Mouse (Mus musculus): ENCODE results near the gene Cd82. TPM values are rescaled to one million over a fixed set of nuclear protein-coding genes. Genes with fewer than 3 reads are reported as not detected.

The Cd82 gene
- polyA plus RNA-seq, 1 experiment from 2014 or later = 6.0 TPM

- H3K4me2 ChIP-seq (ENCODE audit: low read depth, severe bottlenecking) = no peak overlapping the region
- no peaks in the 10 kb centered on the region for H3K9me3 ChIP-seq (ENCODE audit: control insufficient read depth, low read length)
- DNase-seq (ENCODE audit: low spot score) (no peak), ATAC-seq (ENCODE audit: insufficient number of reproducible peaks, low FRiP score, low TSS enrichment, low read depth) (no peak)
- peaks cover 7% of the 10 kb centered on the region; the same call in 1 of the 2 replicates for H3K4me1 ChIP-seq (ENCODE audit: control insufficient read depth, insufficient read depth, low read length)
- no peak overlapping the region for H3K9ac ChIP-seq (ENCODE audit: low read length)
- H3K27me3 ChIP-seq (ENCODE audit: control insufficient read depth, insufficient read depth, low read length) = no peaks in the 10 kb centered on the region
- H3K4me3 ChIP-seq (ENCODE audit: low read depth, low read length) = no peak overlapping the region
- no peaks in the 10 kb centered on the region for H3K36me3 ChIP-seq (ENCODE audit: control insufficient read depth, insufficient read depth, low read length)
- no peak overlapping the region for H3K27ac ChIP-seq (replicated peaks; ENCODE audit: low read depth, low read length)
- WGBS = 85% methylated on average over 3 of the region's 3 CpGs
These were observed 32.2 kb upstream of the Cd82 start for GRCm38 (mm10) chr2:93495170-93495569.

DNA sequence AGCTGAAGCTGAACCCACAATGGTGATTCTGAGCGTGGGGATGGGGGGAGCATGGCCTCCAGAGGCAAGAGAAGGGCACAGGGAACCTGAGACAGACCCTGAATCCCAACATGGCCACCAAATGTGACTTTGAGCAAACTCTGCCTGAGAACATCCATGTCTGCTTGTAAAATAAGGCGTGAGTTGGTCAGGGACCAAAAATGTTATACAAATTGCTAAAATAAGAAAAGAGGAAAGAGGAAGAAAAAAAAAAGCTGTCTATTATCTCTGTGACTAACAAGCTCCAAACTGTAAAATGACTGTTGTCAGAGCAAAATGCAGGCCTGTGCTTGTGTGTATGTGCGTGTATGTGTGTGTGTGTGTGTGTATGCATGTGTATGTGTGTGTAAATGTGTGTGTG lies 30.6 kb upstream of the Cd82 start:
- Histone ChIP-seq H3K4me2 (ENCODE audit: low read depth, severe bottlenecking) (no peak overlapping the region), H3K9me3 (ENCODE audit: control insufficient read depth, low read length) (no peaks in the 10 kb centered on the region), H3K36me3 (ENCODE audit: control insufficient read depth, insufficient read depth, low read length) (no peaks in the 10 kb centered on the region), H3K4me1 (ENCODE audit: control insufficient read depth, insufficient read depth, low read length) (peaks cover 15% of the 10 kb centered on the region), H3K4me3 (ENCODE audit: low read depth, low read length) (no peak overlapping the region), H3K27ac (replicated peaks; ENCODE audit: low read depth, low read length) (no peak overlapping the region), H3K27me3 (ENCODE audit: control insufficient read depth, insufficient read depth, low read length) (no peaks in the 10 kb centered on the region), H3K9ac (ENCODE audit: low read length) (no peak overlapping the region)
- WGBS = 72% methylated on average over 3 of the region's 3 CpGs
- DNase-seq (ENCODE audit: low spot score) (no peak), ATAC-seq (ENCODE audit: insufficient number of reproducible peaks, low FRiP score, low TSS enrichment, low read depth) (no peak)

DNA sequence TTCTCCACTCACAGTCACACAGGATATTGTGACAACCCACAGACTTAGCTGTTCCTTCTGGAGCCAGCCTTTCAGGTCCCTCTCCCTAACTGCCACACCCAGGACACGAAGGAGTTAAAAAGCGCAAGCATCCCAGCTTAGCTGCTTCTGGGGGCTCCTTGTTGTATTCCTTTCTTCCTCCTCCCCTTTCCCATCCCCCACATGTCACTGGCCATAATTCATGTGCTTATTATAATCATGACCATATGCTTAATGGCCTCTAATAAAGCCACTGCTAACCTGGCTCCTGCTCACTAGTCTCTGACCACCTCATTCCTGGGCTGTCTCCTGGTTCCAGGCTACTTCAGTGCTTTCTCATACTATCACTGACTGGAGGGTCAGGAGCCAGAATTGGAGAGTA lies 27.6 kb upstream of the Cd82 start:
- peak; percentile 80 for DNase-seq (ENCODE audit: low spot score)

DNA sequence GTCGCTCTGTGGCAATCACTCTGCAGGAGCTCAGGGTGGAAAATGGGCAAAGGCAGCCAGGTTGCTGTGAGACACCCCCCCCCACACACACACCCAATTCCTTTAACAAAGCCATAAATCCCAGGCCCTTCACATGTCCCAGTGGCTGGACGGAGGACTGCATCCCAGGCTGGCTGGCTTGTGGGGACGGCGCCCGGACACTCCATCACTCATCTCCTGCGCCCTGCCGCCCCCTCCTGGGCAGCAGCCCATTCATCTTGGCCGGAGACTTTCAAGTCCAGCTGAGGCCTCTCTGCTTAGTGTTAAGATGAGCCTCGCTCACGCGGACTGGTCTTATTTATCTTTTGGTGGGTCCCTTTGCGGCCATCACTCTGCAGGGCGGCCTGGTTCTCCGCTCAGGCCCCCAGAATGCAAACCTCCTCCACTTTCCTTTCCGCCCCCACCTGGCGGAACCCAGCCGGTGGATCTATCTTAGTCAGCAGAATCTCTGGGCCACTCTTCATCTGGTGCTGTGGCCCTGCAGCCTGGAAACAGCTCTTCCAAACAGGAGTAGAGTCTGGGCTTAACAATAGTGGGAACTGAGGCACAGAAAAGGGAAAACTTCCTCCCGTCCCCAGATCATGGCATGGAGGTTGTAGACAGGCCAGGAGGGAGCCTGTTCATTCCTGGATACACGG lies 26.1 kb upstream of the Cd82 start:
- Histone ChIP-seq H3K27ac (replicated peaks; ENCODE audit: low read depth, low read length) (no peak overlapping the region), H3K4me1 (ENCODE audit: control insufficient read depth, insufficient read depth, low read length) (peaks cover 17% of the 10 kb centered on the region), H3K9ac (ENCODE audit: low read length) (no peak overlapping the region), H3K4me3 (ENCODE audit: low read depth, low read length) (no peak overlapping the region), H3K4me2 (ENCODE audit: low read depth, severe bottlenecking) (no peak overlapping the region), H3K9me3 (ENCODE audit: control insufficient read depth, low read length) (no peaks in the 10 kb centered on the region), H3K36me3 (ENCODE audit: control insufficient read depth, insufficient read depth, low read length) (no peaks in the 10 kb centered on the region), H3K27me3 (ENCODE audit: control insufficient read depth, insufficient read depth, low read length) (no peaks in the 10 kb centered on the region)
- ATAC-seq (ENCODE audit: insufficient number of reproducible peaks, low FRiP score, low TSS enrichment, low read depth) (no peak), DNase-seq (ENCODE audit: low spot score) (peak; percentile 64)
- WGBS = 20% methylated on average over 19 of the region's 19 CpGs

More for the DNA sequence above, 27.6 kb upstream of the Cd82 start:
- 40% methylated on average over 2 of the region's 2 CpGs for WGBS
- H3K27me3 ChIP-seq (ENCODE audit: control insufficient read depth, insufficient read depth, low read length) = no peaks in the 10 kb centered on the region
- no peak overlapping the region; the same call in 1 of the 2 replicates for H3K27ac ChIP-seq (replicated peaks; ENCODE audit: low read depth, low read length)
- no peak overlapping the region for H3K9ac ChIP-seq (ENCODE audit: low read length)
- no peaks in the 10 kb centered on the region for H3K9me3 ChIP-seq (ENCODE audit: control insufficient read depth, low read length)
- no peak overlapping the region for H3K4me2 ChIP-seq (ENCODE audit: low read depth, severe bottlenecking)
- no peak overlapping the region for H3K4me3 ChIP-seq (ENCODE audit: low read depth, low read length)
- ATAC-seq (ENCODE audit: insufficient number of reproducible peaks, low FRiP score, low TSS enrichment, low read depth) = 0 out of 2 replicates have a peak, but pooled peaks have one; percentile 23
- H3K4me1 ChIP-seq (ENCODE audit: control insufficient read depth, insufficient read depth, low read length) = peaks cover 17% of the 10 kb centered on the region
- H3K36me3 ChIP-seq (ENCODE audit: control insufficient read depth, insufficient read depth, low read length) = no peaks in the 10 kb centered on the region

DNA sequence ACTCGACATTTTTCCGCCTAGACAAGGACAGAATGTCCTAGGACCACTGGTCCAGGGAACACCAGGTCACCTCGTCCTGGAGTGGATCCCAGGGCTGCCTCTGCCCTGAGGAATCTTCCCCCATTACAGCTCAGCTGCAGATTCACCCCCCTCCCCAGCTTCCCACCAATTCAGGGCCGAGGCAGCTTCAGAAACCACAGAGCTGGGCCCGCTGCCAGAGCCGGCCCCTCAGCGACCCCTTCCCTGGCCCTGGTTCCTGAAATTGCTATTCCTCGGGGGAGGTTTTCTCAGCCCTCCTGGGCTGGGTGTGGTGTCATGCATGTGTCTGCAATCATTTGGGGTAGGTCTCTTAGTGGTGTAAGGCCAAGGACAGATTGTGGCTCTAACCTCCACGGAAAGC lies 22.5 kb upstream of the Cd82 start:
- 54% methylated on average over 9 of the region's 9 CpGs for WGBS
- Histone ChIP-seq H3K9me3 (ENCODE audit: control insufficient read depth, low read length) (no peaks in the 10 kb centered on the region), H3K9ac (ENCODE audit: low read length) (no peak overlapping the region), H3K4me3 (ENCODE audit: low read depth, low read length) (no peak overlapping the region), H3K36me3 (ENCODE audit: control insufficient read depth, insufficient read depth, low read length) (no peaks in the 10 kb centered on the region), H3K4me1 (ENCODE audit: control insufficient read depth, insufficient read depth, low read length) (peaks cover 19% of the 10 kb centered on the region), H3K27me3 (ENCODE audit: control insufficient read depth, insufficient read depth, low read length) (no peaks in the 10 kb centered on the region), H3K4me2 (ENCODE audit: low read depth, severe bottlenecking) (no peak overlapping the region), H3K27ac (replicated peaks; ENCODE audit: low read depth, low read length) (no peak overlapping the region)
- ATAC-seq (ENCODE audit: insufficient number of reproducible peaks, low FRiP score, low TSS enrichment, low read depth) = no peak
- no peak for DNase-seq (ENCODE audit: low spot score)

DNA sequence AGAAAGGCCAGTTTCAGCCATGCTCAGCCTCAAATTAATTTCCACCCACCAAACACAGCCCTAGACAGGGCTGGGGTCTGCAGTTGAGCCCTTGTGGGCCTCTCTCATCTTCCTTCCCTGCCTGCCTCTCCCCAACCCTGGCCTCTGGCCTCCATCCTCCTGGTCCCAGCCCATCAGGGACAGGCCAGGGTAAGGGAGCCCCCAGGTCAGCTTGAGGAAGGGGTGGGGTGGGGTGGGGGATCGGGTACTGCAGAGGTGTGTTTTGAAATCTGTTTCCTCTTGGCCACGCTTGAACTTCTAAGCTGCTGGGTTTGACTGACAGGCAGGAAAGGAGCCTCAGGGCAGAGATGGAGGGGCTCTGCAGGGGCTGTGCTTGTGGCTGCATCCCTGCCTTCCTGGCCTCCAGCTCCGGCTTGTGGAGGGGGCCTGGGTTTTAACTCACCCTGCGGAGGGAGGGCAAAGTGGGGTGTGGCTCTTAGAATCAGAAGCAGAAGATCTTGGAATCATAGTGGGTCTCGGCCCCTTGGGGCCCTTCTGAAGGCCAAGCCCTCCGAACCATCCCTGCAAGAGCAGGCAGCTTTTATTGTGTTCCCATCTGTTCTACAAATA lies 19.2 kb upstream of the Cd82 start:
- H3K4me1 ChIP-seq (ENCODE audit: control insufficient read depth, insufficient read depth, low read length) = peaks cover 7% of the 10 kb centered on the region
- H3K36me3 ChIP-seq (ENCODE audit: control insufficient read depth, insufficient read depth, low read length) = no peaks in the 10 kb centered on the region
- no peak overlapping the region for H3K9ac ChIP-seq (ENCODE audit: low read length)
- H3K27me3 ChIP-seq (ENCODE audit: control insufficient read depth, insufficient read depth, low read length) = no peaks in the 10 kb centered on the region
- no peak for ATAC-seq (ENCODE audit: insufficient number of reproducible peaks, low FRiP score, low TSS enrichment, low read depth)
- H3K4me3 ChIP-seq (ENCODE audit: low read depth, low read length) = no peak overlapping the region
- H3K4me2 ChIP-seq (ENCODE audit: low read depth, severe bottlenecking) = no peak overlapping the region
- no peak overlapping the region for H3K27ac ChIP-seq (replicated peaks; ENCODE audit: low read depth, low read length)
- no peak for DNase-seq (ENCODE audit: low spot score)
- WGBS = 16% methylated on average over 6 of the region's 6 CpGs
- no peaks in the 10 kb centered on the region for H3K9me3 ChIP-seq (ENCODE audit: control insufficient read depth, low read length)

DNA sequence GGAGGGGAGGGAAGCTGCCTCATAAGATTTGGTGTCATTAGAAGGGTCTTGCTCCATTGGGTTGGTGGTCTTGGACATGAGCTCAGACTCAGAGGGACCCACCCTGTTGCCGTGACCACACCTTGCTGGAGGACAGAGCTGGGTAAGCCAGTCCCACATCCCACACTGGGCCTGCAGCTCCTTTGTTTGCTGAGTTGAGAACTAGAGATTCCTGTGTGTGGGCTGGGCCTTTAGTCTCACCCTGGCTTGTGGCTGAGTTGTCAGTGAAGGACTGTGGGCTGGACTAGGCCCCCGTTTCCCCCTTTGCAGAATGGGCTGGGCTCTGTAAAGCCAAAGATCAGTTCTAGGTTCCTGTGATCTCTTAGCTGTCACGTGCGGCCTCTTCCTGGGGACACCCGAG lies 15.8 kb upstream of the Cd82 start:
- Histone ChIP-seq H3K4me1 (ENCODE audit: control insufficient read depth, insufficient read depth, low read length) (peaks cover 7% of the 10 kb centered on the region), H3K36me3 (ENCODE audit: control insufficient read depth, insufficient read depth, low read length) (no peaks in the 10 kb centered on the region), H3K27ac (replicated peaks; ENCODE audit: low read depth, low read length) (no peak overlapping the region), H3K27me3 (ENCODE audit: control insufficient read depth, insufficient read depth, low read length) (no peaks in the 10 kb centered on the region), H3K9ac (ENCODE audit: low read length) (no peak overlapping the region), H3K4me3 (ENCODE audit: low read depth, low read length) (no peak overlapping the region), H3K9me3 (ENCODE audit: control insufficient read depth, low read length) (no peaks in the 10 kb centered on the region), H3K4me2 (ENCODE audit: low read depth, severe bottlenecking) (no peak overlapping the region)
- ATAC-seq (ENCODE audit: insufficient number of reproducible peaks, low FRiP score, low TSS enrichment, low read depth) = no peak
- WGBS = 73% methylated on average over 5 of the region's 5 CpGs
- DNase-seq (ENCODE audit: low spot score) = no peak

- ATAC-seq (ENCODE audit: insufficient number of reproducible peaks, low FRiP score, low TSS enrichment, low read depth) = peak; percentile 49; the same call in 1 of the 2 replicates
- Histone ChIP-seq H3K9me3 (ENCODE audit: control insufficient read depth, low read length) (no peaks in the 10 kb centered on the region), H3K4me1 (ENCODE audit: control insufficient read depth, insufficient read depth, low read length) (peaks cover 4% of the 10 kb centered on the region; the same call in 1 of the 2 replicates), H3K27me3 (ENCODE audit: control insufficient read depth, insufficient read depth, low read length) (no peaks in the 10 kb centered on the region), H3K36me3 (ENCODE audit: control insufficient read depth, insufficient read depth, low read length) (no peaks in the 10 kb centered on the region), H3K4me3 (ENCODE audit: low read depth, low read length) (no peak overlapping the region), H3K4me2 (ENCODE audit: low read depth, severe bottlenecking) (no peak overlapping the region), H3K27ac (replicated peaks; ENCODE audit: low read depth, low read length) (no peak overlapping the region), H3K9ac (ENCODE audit: low read length) (no peak overlapping the region)
- DNase-seq (ENCODE audit: low spot score) = peak; percentile 83
- 48% methylated on average over 7 of the region's 7 CpGs for WGBS
These were observed 14.6 kb upstream of the Cd82 start for GRCm38 (mm10) chr2:93477519-93477918.
